Mouse (Mus musculus) adrenal gland, postnatal 36 days (tissue): ENCODE data around the gene 2310034G01Rik. TPM values are rescaled to one million over a fixed set of nuclear protein-coding genes. Genes with fewer than 3 reads are reported as not detected.

ENCODE experiments used
- DNase-seq, 2 experiments: peaks; one replicate each; pipeline ENCODE4 v3.0.0; 2021; ENCODE audit warnings: mixed read lengths in 1 of 2
- long read RNA-seq, 2 experiments: library from polyadenylated mRNA; stranded (forward); transcript quantifications; one replicate each; pipeline ENCODE4 v2.0.0; 2021; ENCODE audit warnings: borderline sequencing depth in 2 of 2
- total RNA-seq, 2 experiments: library from RNA; stranded (reverse); gene quantifications; 2 replicates each; pipeline ENCODE4 v1.2.3; 2021

2310034G01Rik gene
- total RNA-seq, result 1 to 10 TPM; 1.3 TPM
- long read RNA-seq, experiment 1, partial matches to known transcripts, result 2 of 2 reads
- long read RNA-seq, experiment 1, other reads (novel, unspliced or antisense), result 0 of 2 reads
- long read RNA-seq, experiment 2, partial matches to known transcripts, result 0 of 1 reads
- long read RNA-seq, experiment 2, other reads (novel, unspliced or antisense), result 1 of 1 reads

DNA sequence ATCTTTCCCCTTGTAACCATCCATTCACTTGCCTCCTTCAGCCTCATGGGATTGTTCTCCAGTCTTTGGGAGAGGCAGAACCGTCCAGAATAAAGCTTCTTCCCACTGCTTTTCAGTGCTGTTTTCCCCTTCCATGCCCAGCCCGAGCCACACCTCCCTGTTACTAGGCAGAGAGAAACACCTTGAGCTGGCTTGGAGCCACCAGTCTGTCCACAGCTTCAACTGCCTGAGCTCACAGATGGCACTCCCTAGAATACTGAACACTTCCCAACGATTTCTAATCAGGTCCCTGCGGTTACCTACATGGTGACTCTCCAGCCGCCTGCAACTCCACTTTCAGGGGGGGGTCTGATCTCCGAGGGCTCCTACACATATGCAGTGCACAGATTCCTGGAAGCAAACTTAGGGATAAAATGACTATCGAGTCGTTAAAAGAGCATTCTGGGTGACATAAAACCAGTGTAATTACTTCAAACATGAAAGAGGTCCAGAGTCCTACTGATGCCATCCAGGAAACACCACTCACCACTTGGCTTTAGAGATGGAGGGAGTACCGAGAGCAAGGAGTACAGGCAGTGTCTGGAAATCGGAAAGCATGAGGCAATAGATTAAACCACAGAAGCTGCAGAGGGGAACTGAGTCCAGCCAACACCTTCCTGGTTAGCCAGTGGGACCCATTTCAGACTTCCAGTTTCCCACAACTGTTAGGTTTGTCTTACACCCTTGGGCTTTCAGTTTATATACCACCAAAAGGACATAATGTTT lies at the start of gene 2310034G01Rik:
Gene 2310034G01Rik, minus strand, starts transcription at position 135 of the 765 bp plus-strand sequence.
- DNase-seq, result no peak

GRCm38 (mm10) chr19:46399886-46400285 lies 49.8 kb upstream of the 2310034G01Rik start:
- no peak for DNase-seq

DNA sequence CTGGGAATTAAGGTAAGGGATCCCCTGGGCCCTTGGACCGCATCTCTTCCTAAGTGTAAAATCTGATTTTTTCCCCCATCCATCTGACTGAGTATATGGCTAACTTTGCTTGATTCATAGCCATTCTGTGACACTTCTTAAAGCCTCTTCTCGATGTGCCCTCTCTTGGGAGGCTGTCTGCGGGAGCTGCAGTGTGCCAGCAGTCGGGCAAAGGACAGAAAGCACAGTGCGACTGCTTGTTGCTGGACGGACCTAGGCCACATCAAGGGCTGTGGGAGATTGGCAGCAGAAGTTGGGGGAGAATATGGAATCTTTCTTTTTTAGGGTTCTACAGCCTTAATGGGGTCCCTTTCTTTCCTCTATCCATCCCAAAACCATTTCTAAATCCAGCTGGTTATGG lies 49.3 kb upstream of the 2310034G01Rik start:
- DNase-seq, result no peak

DNA sequence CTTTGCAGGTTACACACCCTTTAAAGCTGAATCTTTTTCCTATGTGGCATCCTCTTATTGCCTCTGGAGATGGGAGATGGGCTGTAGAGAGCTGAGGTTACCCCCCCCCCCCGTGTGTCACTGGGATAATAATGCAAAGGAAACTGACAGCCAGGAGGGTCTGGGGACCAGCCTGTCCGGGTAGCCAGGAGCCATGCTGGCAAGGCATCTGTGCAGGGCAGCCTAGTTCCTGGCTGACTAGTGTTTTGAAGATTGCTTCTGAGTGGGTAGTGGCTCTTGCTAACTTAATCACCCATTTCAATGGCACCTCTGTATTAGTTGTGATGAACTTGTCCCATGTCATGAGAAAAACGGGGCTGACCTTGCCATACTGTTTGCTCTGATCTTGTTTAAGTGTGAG lies 48.3 kb upstream of the 2310034G01Rik start:
- no peak for DNase-seq

DNA sequence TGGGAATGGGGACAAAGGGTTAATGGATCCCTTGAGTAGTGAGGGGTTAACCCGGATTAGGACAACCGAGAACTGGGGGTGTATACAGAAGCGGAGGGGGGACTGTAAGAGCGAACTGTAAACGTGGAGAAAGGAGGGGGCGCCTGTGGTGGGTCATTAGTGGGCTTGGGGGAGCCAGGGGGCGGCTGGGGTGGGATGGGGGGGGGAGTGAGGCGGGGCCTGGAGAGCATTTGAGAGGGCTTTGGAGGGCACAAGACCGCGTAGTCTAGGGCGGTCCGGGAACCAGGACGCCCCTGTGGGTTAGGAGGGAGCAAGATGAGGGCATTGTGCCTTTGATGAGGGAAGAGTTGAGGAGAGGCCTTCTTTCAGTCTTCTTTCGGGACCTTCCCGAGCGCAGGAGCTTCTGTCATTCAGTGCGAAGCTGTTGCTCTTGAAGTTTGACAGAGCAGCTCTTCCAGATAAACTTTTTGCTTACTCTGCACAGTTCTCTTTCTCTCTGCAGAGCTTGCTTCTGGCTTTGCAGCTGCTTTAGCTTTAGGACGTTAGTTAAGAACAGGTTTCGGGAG lies 47.4 kb upstream of the 2310034G01Rik start:
- peak in 1 of 2 experiments; percentile 26 for DNase-seq

DNA sequence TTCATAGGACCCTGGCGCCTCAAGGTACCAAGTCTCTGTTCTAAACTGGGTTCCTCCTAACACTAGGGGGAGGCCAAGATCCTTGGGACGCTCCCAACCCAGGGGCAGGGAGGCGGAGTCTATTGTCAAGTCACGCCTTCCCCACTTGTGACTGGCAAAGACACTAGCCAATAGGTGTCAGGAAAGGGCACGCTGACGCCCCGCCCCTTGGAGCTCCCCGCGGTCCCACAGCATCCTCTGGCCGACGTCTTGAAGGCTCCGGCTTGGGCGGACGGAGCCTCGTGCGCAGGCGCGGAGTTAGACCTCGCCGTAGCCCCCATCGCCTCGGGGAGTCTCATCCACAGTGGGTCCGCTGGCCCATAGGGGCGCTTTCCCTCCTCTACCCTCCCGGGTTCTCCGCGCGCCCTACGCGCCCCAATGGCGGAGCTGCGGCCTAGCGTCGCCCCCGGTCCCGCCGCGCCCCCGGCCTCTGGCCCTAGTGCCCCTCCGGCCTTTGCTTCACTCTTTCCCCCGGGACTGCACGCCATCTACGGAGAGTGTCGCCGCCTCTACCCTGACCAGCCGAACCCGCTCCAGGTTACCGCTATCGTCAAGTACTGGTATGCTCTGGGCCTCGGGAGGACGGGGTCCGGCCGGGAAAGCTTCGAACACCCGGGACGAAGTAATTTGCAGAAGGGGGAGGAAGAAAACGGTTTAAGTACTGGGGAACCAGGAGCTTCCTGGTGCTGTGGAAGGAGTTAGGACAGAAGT lies 46.8 kb upstream of the 2310034G01Rik start, which contains the start of gene Sufu:
Gene Sufu, plus strand, starts transcription at position 211 of the 750 bp plus-strand sequence.
- peak; percentile 98 for DNase-seq

DNA sequence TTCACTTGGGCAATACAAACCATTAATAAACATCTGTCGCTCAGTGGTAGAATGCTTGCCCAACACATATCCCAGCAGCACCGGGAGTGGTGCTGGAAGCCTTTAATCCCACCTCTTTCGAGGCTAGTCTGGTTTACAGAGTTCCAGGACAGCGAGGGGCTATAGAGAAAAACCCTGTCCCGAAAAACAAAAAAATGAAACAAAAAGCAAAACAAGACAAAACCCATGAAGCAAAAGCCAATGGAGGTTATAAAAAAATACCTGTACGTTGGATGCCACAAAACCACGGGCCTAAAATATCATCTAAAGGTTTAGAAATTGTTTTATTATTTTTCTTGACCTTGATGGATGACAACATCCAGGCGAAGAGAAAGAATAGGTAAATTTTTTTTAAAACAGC lies 46.0 kb upstream of the 2310034G01Rik start:
- DNase-seq, result no peak

DNA sequence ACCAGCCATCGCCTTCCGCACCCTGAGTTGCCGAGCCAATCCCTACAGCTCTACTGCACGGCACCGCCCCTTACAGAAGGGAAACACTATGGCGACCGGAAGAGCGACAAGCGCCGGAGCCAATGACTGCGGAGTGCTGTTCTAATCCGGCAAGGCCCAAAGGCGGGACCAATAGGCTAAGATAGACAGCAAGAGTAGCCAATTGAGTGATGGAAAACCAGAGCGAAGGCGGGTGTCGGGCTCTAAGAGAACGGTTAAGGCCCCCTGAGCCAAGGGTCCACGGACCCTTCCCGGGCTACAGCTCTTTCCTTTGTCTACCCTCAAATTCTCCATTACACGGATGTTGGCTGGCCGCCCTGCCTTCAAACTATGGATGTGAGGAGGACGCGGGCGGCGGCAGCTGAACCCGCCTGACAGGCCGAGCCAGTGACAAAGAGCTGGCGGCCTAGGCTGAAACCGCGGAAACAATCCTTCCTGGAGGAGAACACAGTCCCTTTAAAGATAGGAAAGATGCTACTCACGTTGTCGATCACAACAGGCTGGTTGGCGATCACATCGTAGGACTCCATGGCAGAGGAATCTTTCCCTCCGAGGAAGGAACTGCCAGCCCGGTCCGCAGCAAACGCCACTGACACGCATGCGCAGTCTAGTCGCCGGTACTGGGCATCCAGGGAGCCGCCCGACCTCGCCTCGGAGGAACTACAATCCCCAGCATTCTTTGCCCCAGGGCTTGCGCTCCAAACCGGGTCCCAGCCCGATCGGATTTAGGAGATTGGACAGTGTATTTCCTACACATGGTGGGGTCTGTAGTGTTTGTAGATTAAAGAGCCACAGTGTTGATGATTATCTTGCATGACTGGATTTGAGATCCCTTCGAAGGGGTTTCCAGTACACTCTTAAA lies 45.3 kb upstream of the 2310034G01Rik start, which contains the start of gene Actr1a:
Gene Actr1a, minus strand, starts transcription at position 640 of the 901 bp plus-strand sequence.
- DNase-seq, result peak; percentile 97 to 98

DNA sequence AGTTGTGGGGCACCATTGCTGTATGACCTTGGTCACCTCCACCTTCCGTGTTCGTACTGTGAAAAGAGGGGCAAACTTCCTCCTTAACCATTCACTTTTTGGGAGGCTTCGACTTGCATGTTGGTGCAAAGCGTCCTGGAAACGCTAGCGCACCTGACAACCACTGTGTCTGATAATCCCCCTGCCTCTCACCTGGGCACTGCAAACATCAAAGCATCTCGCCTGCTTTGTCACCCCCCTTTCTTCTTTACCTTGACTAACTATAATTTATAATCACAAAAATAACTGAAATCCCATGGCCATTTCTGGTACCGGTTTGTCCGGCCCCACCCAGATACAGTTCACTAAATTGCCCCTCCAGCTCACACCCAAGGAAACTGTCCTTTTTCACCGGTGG lies 44.6 kb upstream of the 2310034G01Rik start:
- no peak for DNase-seq

DNA sequence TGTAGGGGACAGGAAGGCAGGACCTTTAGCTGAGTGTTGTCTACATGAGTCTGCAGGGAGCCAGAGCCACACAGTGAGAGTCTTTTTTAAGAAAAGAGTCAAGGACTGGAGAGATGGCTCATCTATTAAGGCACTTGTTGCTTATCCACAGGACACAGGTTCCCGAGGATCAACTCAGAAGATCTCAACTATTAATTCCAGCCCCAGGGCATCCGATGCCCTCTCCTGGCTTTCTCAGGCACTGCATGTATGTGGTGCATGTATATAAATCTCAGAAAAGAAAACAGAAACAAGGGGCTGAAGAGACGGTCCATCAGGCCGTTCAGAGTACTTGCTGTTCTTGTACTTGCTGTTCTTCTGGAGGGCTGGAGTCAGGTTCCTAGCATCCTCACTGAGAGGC lies 41.9 kb upstream of the 2310034G01Rik start:
- peak; percentile 48 to 56 for DNase-seq

DNA sequence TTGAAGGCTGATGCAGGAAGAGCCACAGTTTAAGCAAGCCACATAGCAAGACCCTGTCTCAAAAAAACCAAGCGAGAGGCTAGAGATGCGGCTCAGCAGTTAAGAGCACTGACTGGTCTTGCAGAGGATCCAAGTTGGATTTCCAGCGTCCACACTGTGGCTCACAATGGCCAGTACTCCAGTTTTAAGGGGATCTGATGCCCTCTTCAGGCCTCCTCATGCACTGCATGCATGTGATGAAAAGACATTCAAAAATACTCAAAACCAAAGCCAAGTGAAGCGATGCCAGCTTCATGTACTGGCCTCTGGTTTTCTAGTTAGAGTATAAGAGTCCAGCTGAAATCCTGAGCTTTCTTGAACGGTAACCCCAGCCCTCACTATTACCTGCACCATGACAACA lies 39.8 kb upstream of the 2310034G01Rik start:
- peak in 1 of 2 experiments; percentile 26 for DNase-seq

GRCm38 (mm10) chr19:46382275-46382674 lies 32.2 kb upstream of the 2310034G01Rik start:
- DNase-seq, result no peak

DNA sequence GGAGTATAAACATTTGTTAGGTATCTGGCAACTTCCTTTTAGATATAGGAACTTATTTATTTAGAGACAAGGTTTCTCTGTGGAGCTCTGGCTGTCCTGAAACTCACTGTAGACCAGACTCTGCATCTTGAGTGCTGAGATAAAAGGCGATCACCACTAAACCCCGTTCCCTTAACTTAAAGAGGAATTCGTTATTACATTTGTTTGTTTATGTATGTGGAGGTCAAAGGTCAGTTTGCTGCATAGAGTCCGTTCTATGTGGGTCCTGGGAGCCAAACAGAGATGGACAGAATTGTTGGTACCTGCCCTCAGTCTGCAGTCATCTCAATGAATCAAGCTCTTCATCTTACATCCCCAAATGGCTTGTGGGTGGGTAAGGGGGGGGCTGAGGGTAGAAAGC lies 25.8 kb upstream of the 2310034G01Rik start:
- DNase-seq, result no peak

DNA sequence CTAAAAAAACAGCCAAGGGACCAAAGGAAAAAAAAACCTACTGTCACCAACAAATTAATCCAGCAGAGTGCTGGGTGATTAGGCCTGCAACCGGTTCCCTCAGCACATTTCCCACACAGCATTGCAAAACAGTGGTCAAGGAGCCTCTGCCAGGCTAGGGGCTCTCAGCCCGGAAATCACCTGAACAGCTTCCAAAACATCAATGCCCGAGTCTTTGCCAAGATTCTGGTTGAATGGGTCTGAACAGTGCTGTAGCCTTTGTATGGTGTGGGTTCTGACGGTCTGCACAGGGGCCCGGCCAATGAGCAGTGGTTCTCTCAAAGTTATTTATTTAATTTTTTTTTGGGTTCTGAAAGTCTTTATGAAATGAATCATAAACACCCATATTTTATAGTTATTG lies 25.4 kb upstream of the 2310034G01Rik start:
- no peak for DNase-seq

DNA sequence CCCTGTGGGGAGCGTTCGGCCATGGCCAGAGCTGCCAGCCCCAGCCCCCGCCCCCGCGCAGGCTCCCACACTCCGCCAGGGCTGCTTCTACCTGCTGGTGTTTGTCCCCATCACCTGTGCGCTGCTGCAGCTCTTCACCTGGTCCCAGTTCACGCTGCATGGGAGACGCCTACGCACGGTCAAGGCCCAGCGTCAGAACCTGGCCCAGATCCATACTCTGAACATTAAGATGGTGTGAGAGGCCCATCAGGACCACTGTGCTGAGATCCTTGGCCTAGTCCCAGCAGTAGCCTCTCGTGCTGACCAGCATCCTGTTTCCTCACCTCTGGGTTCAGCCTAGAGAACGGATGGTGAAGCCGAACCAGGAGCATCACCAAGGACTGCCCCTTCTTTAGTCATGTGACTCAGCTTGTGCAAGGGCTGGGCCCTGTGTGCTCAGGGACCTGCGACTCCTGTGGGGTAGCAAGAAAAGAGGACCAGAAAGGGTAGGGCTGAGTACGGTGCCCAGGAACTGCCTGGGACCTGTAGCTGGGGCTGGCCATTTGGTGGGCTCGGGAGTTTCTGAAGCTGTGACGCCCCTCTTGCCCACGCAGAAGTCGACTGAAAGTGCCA lies 24.5 kb upstream of the 2310034G01Rik start:
- DNase-seq, result no peak

GRCm38 (mm10) chr19:46369204-46369603 lies 19.1 kb upstream of the 2310034G01Rik start:
- peak; percentile 74 to 78 for DNase-seq

DNA sequence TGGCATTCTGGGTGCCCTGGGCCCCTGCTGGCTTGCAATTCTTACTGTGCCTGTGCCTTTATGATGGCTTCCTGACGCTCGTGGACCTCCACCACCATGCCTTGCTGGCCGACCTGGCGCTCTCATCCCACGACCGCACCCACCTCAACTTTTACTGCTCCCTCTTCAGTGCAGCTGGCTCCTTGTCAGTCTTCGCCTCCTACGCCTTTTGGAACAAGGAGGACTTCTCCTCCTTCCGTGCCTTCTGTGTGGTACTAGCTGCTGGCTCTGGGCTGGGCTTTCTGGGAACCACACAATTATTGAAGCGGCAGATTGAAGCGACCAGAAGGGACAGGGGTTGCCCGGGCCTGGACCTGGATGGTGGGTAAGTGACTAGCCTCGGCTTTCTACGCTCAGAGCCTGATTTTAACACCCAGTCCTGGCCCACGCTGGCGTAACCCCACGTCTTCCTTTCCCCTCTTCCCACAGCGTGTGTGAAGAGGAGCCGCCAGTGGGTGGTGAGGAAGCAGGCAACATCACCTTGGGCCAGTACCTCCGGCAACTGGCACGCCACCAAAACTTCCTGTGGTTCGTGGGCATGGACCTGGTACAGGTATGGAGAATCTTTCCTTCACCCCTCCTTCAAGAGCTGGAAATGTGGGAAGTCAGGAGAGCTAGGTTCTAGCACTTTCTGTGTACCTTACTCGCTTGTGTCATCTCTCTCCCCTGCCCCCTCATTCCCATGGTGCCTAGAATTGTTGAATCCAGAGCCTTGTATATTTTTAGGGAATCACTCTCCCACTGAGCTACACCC lies 17.9 kb upstream of the 2310034G01Rik start:
- DNase-seq, result no peak

GRCm38 (mm10) chr19:46363294-46364009 lies 13.3 kb upstream of the 2310034G01Rik start:
- DNase-seq, result no peak

- no peak for DNase-seq
These were observed 12.0 kb upstream of the 2310034G01Rik start for GRCm38 (mm10) chr19:46362104-46362503.
